Mouse (Mus musculus): Measurements from ENCODE around the gene Myh7b. TPM values are rescaled to one million over a fixed set of nuclear protein-coding genes. Genes with fewer than 3 reads are reported as not detected.

The Myh7b gene
- total RNA-seq, 2 experiments from 2014 or later, result 3.8 to 5.3 TPM

GRCm38 (mm10) chr2:155630590-155631416 is 19.8 kb downstream of the Myh7b start:
- peak in 1 of 2 experiments; percentile 47 for DNase-seq (ENCODE audit: low spot score in 2 of 2)
- intact Hi-C loops (cut with DNase I), result no loop called here

- no peak for DNase-seq (ENCODE audit: low spot score in 2 of 2)
- intact Hi-C loops (cut with DNase I), result no loop called here
Observed at GRCm38 (mm10) chr2:155632138-155632936, 21.3 kb downstream of the Myh7b start.

DNA sequence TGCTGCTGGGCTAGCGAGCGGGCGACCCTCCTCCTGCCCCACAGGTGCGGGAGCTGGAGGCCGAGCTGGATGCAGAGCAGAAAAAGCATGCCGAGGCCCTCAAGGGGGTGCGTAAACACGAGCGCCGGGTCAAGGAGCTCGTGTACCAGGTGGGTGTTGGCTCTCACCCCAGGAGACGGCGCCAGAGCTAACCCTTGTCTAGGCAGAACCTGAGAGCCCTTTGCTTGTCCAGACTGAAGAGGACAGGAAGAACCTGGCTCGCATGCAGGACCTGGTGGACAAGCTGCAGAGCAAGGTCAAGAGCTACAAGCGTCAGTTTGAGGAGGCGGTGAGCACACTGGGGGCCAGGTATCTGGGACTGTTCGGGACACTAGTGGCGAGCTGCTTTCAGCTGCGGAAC is 22.1 kb downstream of the Myh7b start:
- intact Hi-C loops (cut with DNase I), result no loop called here
- DNase-seq (ENCODE audit: low spot score in 2 of 2), result no peak

GRCm38 (mm10) chr2:155633731-155634130 is 22.7 kb downstream of the Myh7b start:
- intact Hi-C loops (cut with DNase I), result no loop called here
- no peak for DNase-seq (ENCODE audit: low spot score in 2 of 2)

GRCm38 (mm10) chr2:155634562-155634961 is 23.6 kb downstream of the Myh7b start:
- intact Hi-C loops (cut with DNase I), result no loop called here
- DNase-seq (ENCODE audit: low spot score in 2 of 2), result no peak

GRCm38 (mm10) chr2:155635961-155636360 is 24.9 kb downstream of the Myh7b start:
- intact Hi-C loops (cut with DNase I), result no loop called here

GRCm38 (mm10) chr2:155636881-155637280 is 25.9 kb downstream of the Myh7b start:
- DNase-seq (ENCODE audit: low spot score in 2 of 2), result no peak
- intact Hi-C loops (cut with DNase I), result no loop called here

More at GRCm38 (mm10) chr2:155635961-155636360, 24.9 kb downstream of the Myh7b start:
- DNase-seq (ENCODE audit: low spot score in 2 of 2), result no peak

DNA sequence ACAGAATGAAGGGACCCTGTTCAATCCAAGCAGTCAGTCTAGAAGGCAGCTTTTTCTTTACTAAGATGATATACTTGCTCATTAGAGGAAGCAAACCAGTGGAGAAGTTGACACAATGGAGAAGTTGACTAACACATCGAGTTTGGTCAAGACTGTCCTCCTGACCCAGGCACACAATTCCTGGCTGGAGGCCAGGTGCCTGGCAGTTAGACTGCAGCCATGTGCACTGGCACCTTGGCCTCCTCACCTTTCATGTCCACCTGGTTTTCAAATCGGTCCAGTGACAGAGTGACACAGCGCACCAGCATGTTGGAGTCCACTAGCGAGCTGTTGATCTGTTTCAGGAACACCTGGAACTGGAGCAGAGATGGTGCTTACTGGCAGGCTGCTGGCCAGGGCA is 26.4 kb downstream of the Myh7b start:
- no peak for DNase-seq (ENCODE audit: low spot score in 2 of 2)
- intact Hi-C loops (cut with DNase I), result no loop called here

DNA sequence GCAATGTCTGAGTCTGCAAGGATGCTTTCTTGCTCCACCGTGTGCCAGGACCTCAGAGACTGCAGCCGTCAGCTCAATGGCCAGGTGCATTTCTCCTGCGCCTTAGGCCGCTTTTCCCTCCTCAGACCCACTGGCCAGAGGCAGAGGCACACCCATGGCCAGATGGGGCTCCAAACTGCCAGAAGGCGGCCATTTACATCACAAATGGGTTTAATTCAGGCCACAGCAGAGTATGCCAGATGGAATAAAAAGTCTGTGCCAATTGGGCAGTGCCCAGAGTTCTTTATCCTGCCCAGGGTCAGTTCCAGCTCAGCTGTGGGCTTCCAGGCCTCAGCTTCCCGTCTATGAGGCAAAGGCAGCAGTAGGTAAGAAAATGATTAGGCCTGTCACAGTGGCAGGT is 29.6 kb downstream of the Myh7b start:
- DNase-seq (ENCODE audit: low spot score in 2 of 2), result peak in 1 of 2 experiments; percentile 78
- intact Hi-C loops (cut with DNase I), result no loop called here

- intact Hi-C loops (cut with DNase I), result no loop called here
Observed at GRCm38 (mm10) chr2:155641540-155642472, 30.8 kb downstream of the Myh7b start.

GRCm38 (mm10) chr2:155645746-155646145 is 34.7 kb downstream of the Myh7b start:
- intact Hi-C loops (cut with DNase I), result no loop called here
- no peak for DNase-seq (ENCODE audit: low spot score in 2 of 2)

More at GRCm38 (mm10) chr2:155641540-155642472, 30.8 kb downstream of the Myh7b start:
- DNase-seq (ENCODE audit: low spot score in 2 of 2), result peak in 1 of 2 experiments; percentile 65

- intact Hi-C loops (cut with DNase I), result no loop called here
- DNase-seq (ENCODE audit: low spot score in 2 of 2), result peak in 1 of 2 experiments; percentile 53
Observed at GRCm38 (mm10) chr2:155652618-155653017, 41.6 kb downstream of the Myh7b start.

DNA sequence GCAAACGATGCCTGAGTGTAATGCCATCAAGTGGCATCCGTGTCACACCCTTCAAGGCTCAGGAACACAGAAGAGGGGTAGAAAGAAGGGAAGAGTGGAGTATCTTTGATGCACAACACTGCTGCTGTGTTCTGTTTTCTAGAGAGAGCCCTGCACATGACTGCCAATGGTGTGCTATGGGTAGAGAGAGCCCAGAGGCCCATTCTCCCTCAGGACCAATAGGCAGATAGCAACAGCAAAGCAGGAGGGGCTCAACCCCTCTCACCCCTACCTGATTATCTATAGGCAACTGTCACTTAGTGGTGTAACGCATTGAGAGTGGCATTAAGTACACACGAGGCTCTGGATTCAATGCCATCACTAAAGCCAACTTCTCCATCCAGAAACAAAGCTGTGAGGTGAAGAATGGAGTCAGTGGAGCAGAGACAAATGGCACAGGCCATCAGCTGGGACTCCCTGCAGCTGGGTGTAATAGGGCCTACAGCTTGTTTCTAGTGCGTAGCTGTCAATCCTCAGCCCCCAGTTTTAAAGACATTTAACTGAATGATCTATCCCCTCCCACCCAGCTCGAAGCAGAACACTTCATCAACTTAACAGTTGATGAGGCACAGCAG is 44.9 kb downstream of the Myh7b start:
- intact Hi-C loops (cut with DNase I), result no loop called here
- DNase-seq (ENCODE audit: low spot score in 2 of 2), result no peak

GRCm38 (mm10) chr2:155662390-155662789 is 51.4 kb downstream of the Myh7b start:
- intact Hi-C loops (cut with DNase I), result loop anchor here (2.0 kb wide), 1 partner anchor 102 kb away; no protein-coding TSS in a partner anchor
- DNase-seq (ENCODE audit: low spot score in 2 of 2), result peak in 1 of 2 experiments; percentile 18

DNA sequence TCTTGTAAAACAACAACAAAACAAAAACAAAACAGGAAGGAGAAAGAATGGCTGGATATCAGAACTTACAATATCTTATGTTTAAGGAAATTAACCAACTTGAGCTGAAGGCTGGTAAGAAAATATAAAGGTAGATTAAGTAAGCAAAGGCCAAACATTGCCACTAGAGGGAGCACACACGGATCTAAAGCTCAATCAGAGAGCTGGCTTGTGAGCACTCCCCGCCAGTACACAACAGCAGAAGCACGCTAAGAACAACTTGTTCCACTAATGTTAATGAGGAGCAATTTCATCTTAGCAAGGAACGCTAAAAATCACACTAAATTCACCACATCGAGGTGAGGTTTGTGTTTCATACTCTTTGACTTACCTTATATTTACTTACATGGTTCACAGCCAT is 52.1 kb downstream of the Myh7b start:
- intact Hi-C loops (cut with DNase I), result loop anchor here (2.0 kb wide), 1 partner anchor 102 kb away; no protein-coding TSS in a partner anchor
- peak; percentile 50 to 80 for DNase-seq (ENCODE audit: low spot score in 2 of 2)

DNA sequence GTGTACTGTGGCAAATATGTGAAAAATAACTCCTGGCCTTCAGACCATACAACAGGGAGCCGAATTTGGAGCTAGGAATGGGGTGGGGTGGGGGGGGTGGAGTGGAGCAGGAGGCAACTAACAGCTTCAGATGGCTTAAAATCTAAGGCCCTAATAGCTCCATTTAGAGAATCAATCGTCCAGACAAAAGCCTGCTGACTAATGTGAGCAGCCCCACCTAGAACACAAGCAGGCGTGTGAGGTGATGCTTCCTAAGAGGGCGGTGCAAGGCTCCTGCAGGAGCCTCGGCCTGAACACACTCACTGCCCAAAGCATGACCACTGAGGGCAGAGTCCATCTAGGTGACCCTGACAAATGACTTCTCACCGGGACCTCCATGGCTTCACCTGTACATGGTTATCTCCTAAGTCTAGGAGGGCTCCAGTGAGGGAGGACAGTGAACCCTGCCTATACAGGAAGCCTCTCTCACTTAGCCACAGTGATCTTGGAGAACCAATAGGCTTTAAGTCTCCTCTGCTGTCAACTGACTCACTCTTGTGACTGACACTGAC is 53.0 kb downstream of the Myh7b start:
- DNase-seq (ENCODE audit: low spot score in 2 of 2), result no peak
- intact Hi-C loops (cut with DNase I), result loop anchor here (2.0 kb wide), 1 partner anchor 101 kb away; no protein-coding TSS in a partner anchor

GRCm38 (mm10) chr2:155667881-155668280 is 56.9 kb downstream of the Myh7b start:
- DNase-seq (ENCODE audit: low spot score in 2 of 2), result no peak
- intact Hi-C loops (cut with DNase I), result no loop called here

DNA sequence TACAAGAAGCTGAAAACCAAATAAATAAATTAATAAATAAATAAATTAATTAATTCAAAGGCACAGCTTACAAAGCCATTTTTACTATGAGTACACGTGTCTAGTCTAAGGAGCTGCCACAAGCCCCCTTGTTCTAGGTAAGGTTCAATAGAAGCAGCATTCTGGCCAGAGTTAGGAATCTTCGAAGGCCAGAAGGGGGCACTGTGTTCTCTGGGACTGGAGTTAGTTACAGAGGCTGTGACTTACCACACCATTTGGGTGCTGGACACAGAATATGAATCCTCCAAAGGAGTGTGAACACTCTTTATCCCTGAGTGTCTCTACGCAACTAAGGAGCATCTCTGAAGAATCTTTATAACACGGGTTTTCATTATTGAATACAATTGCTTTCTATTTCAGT is 57.4 kb downstream of the Myh7b start:
- DNase-seq (ENCODE audit: low spot score in 2 of 2), result no peak
- intact Hi-C loops (cut with DNase I), result no loop called here

DNA sequence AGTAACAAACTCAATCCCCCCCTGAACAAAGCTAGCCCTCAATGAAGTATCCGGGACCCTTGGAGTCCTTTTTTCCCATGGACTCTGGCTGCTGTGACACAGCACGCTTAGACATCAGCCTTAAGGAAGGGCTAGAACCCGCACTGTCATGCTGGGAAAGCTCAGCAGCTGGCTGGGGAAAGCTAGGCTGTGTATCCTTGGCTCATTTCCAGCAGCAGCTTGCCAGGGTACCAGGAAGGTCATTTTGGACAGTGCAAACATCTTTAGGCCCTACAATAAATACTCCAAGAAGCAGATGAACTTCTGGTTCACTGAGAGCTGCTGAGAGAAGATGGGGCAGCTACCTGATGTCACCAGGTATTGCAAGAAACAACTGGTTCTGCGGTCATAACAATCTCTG is 60.2 kb downstream of the Myh7b start:
- intact Hi-C loops (cut with DNase I), result no loop called here
- no peak for DNase-seq (ENCODE audit: low spot score in 2 of 2)

Data from left cerebral cortex, postnatal 25 days (tissue).